Mouse (Mus musculus) neural tube, embryonic 13.5 days (tissue): Measurements from ENCODE around the gene Fnip2. TPM values are rescaled to one million over a fixed set of nuclear protein-coding genes. Genes with fewer than 3 reads are reported as not detected.
A peak's percentile ranks its signal among the peaks of the same experiment; 100 is the strongest.

Experiments
- ATAC-seq: fragments of 200-750 bp; cut with Nextera tagmentation; 2 replicates; pipeline ENCODE4 v1.8.0; 2017; ENCODE audit warnings: low read depth, mild to moderate bottlenecking, moderate TSS enrichment, moderate library complexity
- H3K27ac ChIP-seq: fragments of 300-500 bp; sonication (generic); replicated peaks from 2 replicates; pipeline ENCODE4 v1.5.1; 2015; ENCODE audit warnings: moderate library complexity, mild to moderate bottlenecking, inconsistent platforms
- H3K27me3 ChIP-seq: fragments of 300-500 bp; sonication (generic); 2 replicates; pipeline ENCODE4 v1.6.1; 2015; ENCODE audit warnings: mild to moderate bottlenecking, inconsistent platforms
- H3K36me3 ChIP-seq: fragments of 300-500 bp; sonication (generic); 2 replicates; pipeline ENCODE4 v1.6.1; 2015; ENCODE audit warnings: mild to moderate bottlenecking, inconsistent platforms
- H3K4me1 ChIP-seq: fragments of 300-500 bp; sonication (generic); replicated peaks from 2 replicates; pipeline ENCODE4 v1.6.1; 2015; ENCODE audit warnings: inconsistent platforms
- H3K4me2 ChIP-seq: fragments of 300-500 bp; sonication (generic); 2 replicates; pipeline ENCODE4 v1.6.1; 2015; ENCODE audit warnings: inconsistent platforms, mild to moderate bottlenecking, moderate library complexity
- H3K4me3 ChIP-seq: fragments of 300-500 bp; sonication (generic); 2 replicates; pipeline ENCODE4 v1.5.1; 2015; ENCODE audit warnings: mild to moderate bottlenecking, inconsistent platforms
- H3K9ac ChIP-seq: fragments of 300-500 bp; sonication (generic); 2 replicates; pipeline ENCODE4 v1.6.1; 2015; ENCODE audit warnings: moderate library complexity, mild to moderate bottlenecking, inconsistent platforms
- H3K9me3 ChIP-seq: fragments of 300-500 bp; sonication (generic); 2 replicates; pipeline ENCODE4 v1.6.1; 2016; ENCODE audit warnings: inconsistent platforms
- WGBS: fragments of 180-500 bp; shearing (Covaris S2); methylation state at CpG from one replicate; pipeline ENCODE4 v1.1.7; 2015; 5-methylcytosine and 5-hydroxymethylcytosine counted together
- polyA plus RNA-seq: library from polyadenylated mRNA; unstranded; fragments of >200 nt; fragmentation: Nextera tagmentation; extraction: Ambion mirVana; gene quantifications from 2 replicates; pipeline ENCODE4 v1.2.1, GENCODE M21; 2015

Gene Fnip2
- polyA plus RNA-seq, 1 experiment from 2014 or later = 5.9 TPM

GRCm38 (mm10) chr3:79518761-79519527 lies 48.7 kb downstream of the Fnip2 start:
- Histone ChIP-seq H3K4me1 (peaks cover 28% of the 10 kb centered on the region), H3K4me2 (no peak overlapping the region), H3K4me3 (no peak overlapping the region), H3K27ac (peak overlapping the region; percentile 62), H3K9ac (no peak overlapping the region), H3K9me3 (no peaks in the 10 kb centered on the region), H3K27me3 (no peaks in the 10 kb centered on the region), H3K36me3 (peaks cover 12% of the 10 kb centered on the region; the same call in 1 of the 2 replicates)
- ATAC-seq = peak; percentile 41; the same call in 1 of the 2 replicates
- 49% methylated on average over 13 of the region's 13 CpGs for WGBS

DNA sequence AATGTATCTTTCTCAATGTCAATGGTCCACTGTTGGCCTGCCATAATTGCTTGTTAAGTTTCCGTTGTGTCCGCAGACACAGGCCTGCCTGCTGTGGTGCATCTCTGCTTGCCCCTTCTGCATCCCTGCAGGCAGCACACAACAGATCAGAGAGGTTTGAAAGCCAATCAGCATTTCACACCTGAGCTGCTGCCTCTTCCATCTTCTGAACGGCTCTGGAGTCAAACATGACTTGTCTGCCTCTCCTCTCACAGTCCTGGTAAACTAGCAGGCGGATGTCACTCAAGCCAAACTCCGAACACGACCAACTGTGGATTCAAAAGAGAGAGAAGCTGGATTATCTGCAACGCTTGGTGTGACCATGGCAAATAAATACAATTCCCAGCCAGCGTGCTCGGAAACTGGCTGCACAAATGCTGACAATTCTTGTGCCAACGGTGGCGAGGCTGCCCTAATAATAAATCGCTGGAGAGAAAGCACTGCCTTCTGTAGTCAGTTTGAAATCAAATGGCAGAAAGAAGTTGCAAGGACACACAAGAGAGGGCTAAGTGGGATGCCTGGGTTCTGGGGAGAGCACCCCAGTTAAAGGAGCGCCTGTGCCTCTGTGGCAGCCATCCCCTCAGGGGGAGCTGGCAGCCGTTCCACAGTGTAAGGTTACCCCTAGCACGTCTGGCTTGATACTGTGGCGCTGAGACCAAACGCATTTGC lies 49.6 kb downstream of the Fnip2 start:
- peaks cover 28% of the 10 kb centered on the region for H3K4me1 ChIP-seq
- H3K4me3 ChIP-seq = no peak overlapping the region
- H3K4me2 ChIP-seq = no peak overlapping the region
- peak; percentile 82 for ATAC-seq
- H3K27ac ChIP-seq = peak overlapping the region; percentile 62; the same call in 1 of the 2 replicates
- 54% methylated on average over 17 of the region's 17 CpGs for WGBS
- no peaks in the 10 kb centered on the region for H3K9me3 ChIP-seq
- no peaks in the 10 kb centered on the region for H3K27me3 ChIP-seq
- no peak overlapping the region for H3K9ac ChIP-seq
- H3K36me3 ChIP-seq = peaks cover 12% of the 10 kb centered on the region; the same call in 1 of the 2 replicates

DNA sequence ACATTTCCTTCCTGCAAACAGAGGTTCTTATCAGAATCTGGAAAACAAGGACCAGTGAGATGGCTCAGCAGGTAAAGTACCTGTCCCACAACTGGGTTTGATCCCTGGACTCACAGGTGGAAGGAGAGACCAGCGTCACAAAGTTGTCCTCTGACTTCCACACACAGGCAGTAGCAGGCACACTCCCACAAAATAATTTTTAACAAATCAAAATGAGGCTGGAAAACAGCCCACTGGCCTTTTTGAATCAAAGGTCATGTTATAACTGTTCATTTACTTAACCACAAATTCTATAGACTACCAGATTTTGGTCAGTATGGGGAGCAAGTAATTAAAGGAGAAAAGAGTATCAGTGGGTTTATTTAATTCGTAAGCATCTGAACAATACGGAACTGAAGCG lies 50.6 kb downstream of the Fnip2 start:
- H3K4me3 ChIP-seq = no peak overlapping the region
- ATAC-seq = no peak
- no peak overlapping the region for H3K27ac ChIP-seq
- H3K9ac ChIP-seq = no peak overlapping the region
- H3K36me3 ChIP-seq = peaks cover 12% of the 10 kb centered on the region; the same call in 1 of the 2 replicates
- H3K9me3 ChIP-seq = no peaks in the 10 kb centered on the region
- H3K4me1 ChIP-seq = peaks cover 28% of the 10 kb centered on the region
- H3K4me2 ChIP-seq = no peak overlapping the region
- no peaks in the 10 kb centered on the region for H3K27me3 ChIP-seq
- 95% methylated on average over 4 of the region's 4 CpGs for WGBS

DNA sequence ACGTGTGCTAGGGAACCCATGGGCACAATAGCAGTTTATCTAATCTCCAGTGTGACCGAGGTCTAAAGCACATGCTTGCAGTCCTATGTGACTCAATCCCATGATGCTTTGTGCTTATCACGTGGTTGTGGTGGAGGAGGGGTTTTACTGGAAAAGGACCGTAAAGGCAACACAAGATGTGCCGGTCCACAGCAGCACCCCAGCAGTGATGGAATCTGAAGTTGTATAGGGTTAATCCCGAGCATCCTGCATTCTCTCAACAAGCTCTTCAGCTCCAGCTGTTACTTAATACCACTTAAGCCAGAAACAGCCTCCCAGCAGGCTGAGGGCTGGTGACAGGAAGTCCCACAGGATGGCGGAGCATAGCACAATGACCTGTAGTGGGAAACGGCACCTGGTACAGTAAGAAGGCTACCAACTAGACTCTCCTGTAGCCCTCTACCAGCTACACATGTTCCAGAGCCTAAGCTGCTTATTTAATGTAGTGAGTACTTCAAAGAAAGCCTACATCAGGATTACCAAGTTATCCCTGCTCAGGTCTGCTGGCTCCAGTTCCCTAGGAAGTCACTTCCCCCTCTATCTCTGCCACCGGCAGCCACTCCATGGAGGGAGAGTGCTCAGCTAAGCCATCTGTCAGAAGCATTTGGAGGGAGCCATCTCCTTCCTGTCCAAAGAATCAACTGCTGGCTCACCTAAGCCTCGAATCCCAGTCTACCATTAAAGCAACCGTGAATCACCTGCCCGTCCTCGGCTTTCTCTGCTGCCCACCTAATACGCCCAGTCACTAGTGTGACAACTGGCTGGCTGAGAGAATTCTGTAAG lies 51.3 kb downstream of the Fnip2 start:
- no peak for ATAC-seq
- 0 out of 2 replicates have a peak overlapping the region, but pooled peaks have one; percentile 13 for H3K27ac ChIP-seq
- peaks cover 12% of the 10 kb centered on the region; the same call in 1 of the 2 replicates for H3K36me3 ChIP-seq
- no peak overlapping the region for H3K4me3 ChIP-seq
- H3K27me3 ChIP-seq = no peaks in the 10 kb centered on the region
- H3K9ac ChIP-seq = no peak overlapping the region
- 80% methylated on average over 14 of the region's 14 CpGs for WGBS
- H3K4me1 ChIP-seq = peaks cover 28% of the 10 kb centered on the region
- no peak overlapping the region for H3K4me2 ChIP-seq
- no peaks in the 10 kb centered on the region for H3K9me3 ChIP-seq

- ATAC-seq = no peak
- WGBS = 96% methylated on average over 2 of the region's 2 CpGs
- Histone ChIP-seq H3K27ac (no peak overlapping the region), H3K36me3 (peaks cover 12% of the 10 kb centered on the region; the same call in 1 of the 2 replicates), H3K4me1 (peaks cover 16% of the 10 kb centered on the region), H3K4me3 (no peak overlapping the region), H3K9me3 (no peaks in the 10 kb centered on the region), H3K27me3 (no peaks in the 10 kb centered on the region), H3K9ac (no peak overlapping the region), H3K4me2 (no peak overlapping the region)
These were observed 53.3 kb downstream of the Fnip2 start for GRCm38 (mm10) chr3:79514304-79514703.

GRCm38 (mm10) chr3:79501166-79501728 lies 66.3 kb downstream of the Fnip2 start:
- WGBS = 56% methylated on average over 2 of the region's 2 CpGs
- no peak overlapping the region for H3K27ac ChIP-seq
- no peaks in the 10 kb centered on the region for H3K9me3 ChIP-seq
- H3K4me2 ChIP-seq = no peak overlapping the region
- no peaks in the 10 kb centered on the region for H3K4me1 ChIP-seq
- H3K9ac ChIP-seq = no peak overlapping the region
- no peak overlapping the region for H3K4me3 ChIP-seq
- no peak for ATAC-seq
- peaks cover 52% of the 10 kb centered on the region for H3K36me3 ChIP-seq
- H3K27me3 ChIP-seq = no peaks in the 10 kb centered on the region

GRCm38 (mm10) chr3:79500279-79500678 lies 67.3 kb downstream of the Fnip2 start:
- peak; percentile 43; the same call in 1 of the 2 replicates for ATAC-seq
- Histone ChIP-seq H3K9me3 (no peaks in the 10 kb centered on the region), H3K9ac (no peak overlapping the region), H3K36me3 (peaks cover 45% of the 10 kb centered on the region), H3K4me3 (no peak overlapping the region), H3K27ac (no peak overlapping the region), H3K27me3 (no peaks in the 10 kb centered on the region), H3K4me2 (no peak overlapping the region), H3K4me1 (no peaks in the 10 kb centered on the region)
- WGBS = 53% methylated on average over 10 of the region's 10 CpGs

DNA sequence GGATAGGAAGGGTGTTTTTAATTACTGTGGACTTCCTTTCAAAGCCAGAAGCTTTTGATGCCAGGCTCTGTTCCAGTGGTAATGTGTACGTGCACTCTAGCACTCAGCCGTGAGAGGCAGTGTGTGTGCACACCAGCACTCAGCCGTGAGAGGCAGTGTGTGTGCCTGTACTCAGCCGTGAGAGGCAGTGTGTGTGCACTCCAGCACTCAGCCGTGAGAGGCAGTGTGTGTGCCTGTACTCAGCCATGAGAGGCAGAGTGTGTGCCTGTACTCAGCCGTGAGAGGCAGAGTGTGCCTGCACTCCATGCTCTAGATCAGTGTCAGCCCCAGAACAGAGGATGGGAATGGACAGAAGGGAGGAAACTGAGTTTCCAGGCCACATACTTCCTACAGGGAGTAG lies 70.9 kb downstream of the Fnip2 start:
- H3K27me3 ChIP-seq = no peaks in the 10 kb centered on the region
- H3K4me3 ChIP-seq = no peak overlapping the region
- no peak overlapping the region for H3K4me2 ChIP-seq
- no peaks in the 10 kb centered on the region for H3K9me3 ChIP-seq
- no peak overlapping the region for H3K9ac ChIP-seq
- H3K4me1 ChIP-seq = no peaks in the 10 kb centered on the region
- ATAC-seq = no peak
- H3K36me3 ChIP-seq = peaks cover 60% of the 10 kb centered on the region
- no peak overlapping the region for H3K27ac ChIP-seq
- 86% methylated on average over 6 of the region's 6 CpGs for WGBS

DNA sequence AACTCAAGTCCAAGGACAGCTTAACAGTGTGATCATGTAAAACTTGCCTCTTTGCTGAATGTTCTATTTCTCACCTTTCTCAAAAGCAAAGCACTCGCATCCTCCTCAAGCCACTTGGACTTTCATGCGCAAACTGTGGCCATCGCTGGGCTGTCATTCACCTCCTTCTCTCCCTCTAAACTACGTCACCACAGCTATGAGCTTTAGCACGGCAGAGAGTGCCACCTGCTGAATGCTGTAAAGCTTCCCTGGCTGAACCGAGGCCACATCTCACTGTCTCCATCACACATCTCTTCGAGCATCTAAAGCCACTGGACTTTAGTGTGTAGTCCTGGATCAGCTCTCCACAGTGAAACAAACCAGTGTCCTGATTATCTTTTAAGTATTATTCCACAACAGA lies 72.4 kb downstream of the Fnip2 start:
- no peaks in the 10 kb centered on the region for H3K4me1 ChIP-seq
- no peaks in the 10 kb centered on the region for H3K27me3 ChIP-seq
- H3K4me2 ChIP-seq = no peak overlapping the region
- 83% methylated on average over 7 of the region's 7 CpGs for WGBS
- no peaks in the 10 kb centered on the region for H3K9me3 ChIP-seq
- no peak overlapping the region for H3K4me3 ChIP-seq
- no peak for ATAC-seq
- no peak overlapping the region for H3K27ac ChIP-seq
- H3K36me3 ChIP-seq = peaks cover 48% of the 10 kb centered on the region
- no peak overlapping the region for H3K9ac ChIP-seq

GRCm38 (mm10) chr3:79494028-79494427 lies 73.6 kb downstream of the Fnip2 start:
- Histone ChIP-seq H3K27ac (no peak overlapping the region), H3K27me3 (no peaks in the 10 kb centered on the region), H3K36me3 (peaks cover 39% of the 10 kb centered on the region), H3K4me3 (no peak overlapping the region), H3K4me1 (no peaks in the 10 kb centered on the region), H3K9me3 (no peaks in the 10 kb centered on the region), H3K4me2 (no peak overlapping the region), H3K9ac (no peak overlapping the region)
- WGBS = 88% methylated on average over 8 of the region's 8 CpGs
- ATAC-seq = no peak

DNA sequence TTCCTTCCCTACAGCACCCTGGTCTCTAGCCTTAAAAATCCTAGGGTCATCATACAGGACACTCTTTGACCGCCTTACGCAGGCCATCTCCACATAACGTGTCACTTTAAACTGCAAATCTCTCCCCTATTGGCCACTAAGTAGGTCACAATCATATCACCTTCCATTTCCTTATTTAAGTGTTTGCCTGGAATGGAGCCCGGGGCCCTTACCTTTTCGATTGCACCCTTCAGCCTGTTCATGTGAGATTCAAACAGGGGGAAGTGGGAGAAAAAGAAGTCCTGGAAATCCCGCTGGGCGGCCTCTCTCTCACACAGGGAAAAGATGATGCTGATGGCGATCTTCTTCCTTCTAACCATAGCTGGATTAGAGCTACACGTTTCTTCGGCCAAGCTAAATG lies 74.5 kb downstream of the Fnip2 start:
- Histone ChIP-seq H3K4me1 (no peaks in the 10 kb centered on the region), H3K4me3 (no peak overlapping the region), H3K4me2 (no peak overlapping the region), H3K36me3 (peaks cover 43% of the 10 kb centered on the region), H3K9ac (no peak overlapping the region), H3K27me3 (no peaks in the 10 kb centered on the region), H3K27ac (no peak overlapping the region), H3K9me3 (no peaks in the 10 kb centered on the region)
- WGBS = 96% methylated on average over 10 of the region's 10 CpGs
- ATAC-seq = no peak
